Mouse (Mus musculus) brain, adult 10 weeks (tissue): ENCODE measurements around the gene H2al1e. TPM values are rescaled to one million over a fixed set of nuclear protein-coding genes. Genes with fewer than 3 reads are reported as not detected.

Source experiments
- polyA plus RNA-seq: library from polyadenylated mRNA; stranded (reverse); fragments of 350-450 nt; fragmentation: Illumina TruSeq; extraction: RNeasy Lipid Tissue Mini Kit (QIAGEN cat#74804); gene quantifications from one replicate; pipeline ENCODE4 v1.2.3, GENCODE M21; 2015; ENCODE audit warnings: low read depth, low replicate concordance

The H2al1e gene
- polyA plus RNA-seq = not detected

GRCm38 (mm10) chrX:11311634-11312033 is at the start of gene H2al1e:
H2al1e (plus strand) TSS chrX:11311934.

GRCm38 (mm10) chrX:11298957-11299356 is 12.8 kb upstream of the H2al1e start, which contains the start of gene H2al1a:
H2al1a (plus strand) TSS chrX:11299257.

GRCm38 (mm10) chrX:11302132-11302531 is 9.6 kb upstream of the H2al1e start, which contains the start of gene H2al1b:
H2al1b (plus strand) TSS chrX:11302432.

GRCm38 (mm10) chrX:11305355-11305754 is 6.4 kb upstream of the H2al1e start, which contains the start of gene H2al1c:
H2al1c (plus strand) TSS chrX:11305655.

GRCm38 (mm10) chrX:11308524-11308923 is 3.2 kb upstream of the H2al1e start, which contains the start of gene H2al1d:
H2al1d (plus strand) TSS chrX:11308824.

GRCm38 (mm10) chrX:11314858-11315257 is 3.1 kb downstream of the H2al1e start, which contains the start of gene H2al1f:
H2al1f (plus strand) TSS chrX:11315158.

GRCm38 (mm10) chrX:11317956-11318355 is 6.2 kb downstream of the H2al1e start, which contains the start of gene H2al1g:
H2al1g (plus strand) TSS chrX:11318256.

GRCm38 (mm10) chrX:11321192-11321591 is 9.5 kb downstream of the H2al1e start, which contains the start of gene H2al1h:
H2al1h (plus strand) TSS chrX:11321492.

GRCm38 (mm10) chrX:11324359-11324758 is 12.6 kb downstream of the H2al1e start, which contains the start of gene H2al1i:
H2al1i (plus strand) TSS chrX:11324659.

GRCm38 (mm10) chrX:11327522-11327921 is 15.8 kb downstream of the H2al1e start, which contains the start of gene H2al1j:
H2al1j (plus strand) TSS chrX:11327822.

Other genes starting within 250 kb of the H2al1e start
- gene H2al1a, start 12.7 kb upstream of the H2al1e start, polyA plus RNA-seq = not detected
- gene H2al1b, start 9.5 kb upstream of the H2al1e start, polyA plus RNA-seq = not detected
- not detected for gene H2al1c, start 6.3 kb upstream of the H2al1e start, polyA plus RNA-seq
- not detected for gene H2al1d, start 3.1 kb upstream of the H2al1e start, polyA plus RNA-seq
- not detected for gene H2al1f, start 3.2 kb downstream of the H2al1e start, polyA plus RNA-seq
- not detected for gene H2al1g, start 6.3 kb downstream of the H2al1e start, polyA plus RNA-seq
- not detected for gene H2al1h, start 9.6 kb downstream of the H2al1e start, polyA plus RNA-seq
- gene H2al1i, start 12.7 kb downstream of the H2al1e start, polyA plus RNA-seq = not detected
- gene H2al1j, start 15.9 kb downstream of the H2al1e start, polyA plus RNA-seq = not detected